Mouse (Mus musculus) bone marrow, adult 2 months (tissue): ENCODE data around the gene Nol4l. TPM values are rescaled to one million over a fixed set of nuclear protein-coding genes. Genes with fewer than 3 reads are reported as not detected.
"Not testable (repeated sequence)": the region's sequence is repeated elsewhere in the genome, so short reads cannot be mapped to it uniquely, and the experiment has no call there.

Experiments
- H3K27ac ChIP-seq: fragments of 200-500 bp; 2 replicates; pipeline ENCODE4 v1.5.1; 2012; ENCODE audit warnings: low read depth, mild to moderate bottlenecking, control low read depth, inconsistent platforms, low read length; ENCODE audit not compliant: control insufficient read depth, poor library complexity, insufficient read depth
- H3K4me1 ChIP-seq: fragments of 200-500 bp; 2 replicates; pipeline ENCODE4 v1.6.1; 2011; ENCODE audit warnings: low read length; ENCODE audit not compliant: control insufficient read depth, insufficient read depth
- H3K4me3 ChIP-seq: fragments of 200-500 bp; replicated peaks from 2 replicates; pipeline ENCODE3; 2011; ENCODE audit warnings: mild to moderate bottlenecking, low read depth, low read length, control low read depth; ENCODE audit not compliant: control insufficient read depth
- CTCF ChIP-seq: fragments of 200-500 bp; IDR thresholded peaks from 2 replicates; pipeline ENCODE4 v1.5.1; 2011; ENCODE audit warnings: low read length, control low read depth; ENCODE audit not compliant: control insufficient read depth, insufficient read depth
- POLR2A ChIP-seq: fragments of 200-500 bp; IDR thresholded peaks from 2 replicates; pipeline ENCODE4 v1.6.1; 2011; ENCODE audit warnings: low read depth, mild to moderate bottlenecking, control low read depth, low read length, borderline replicate concordance; ENCODE audit not compliant: control insufficient read depth
- WGBS: fragments of 180-500 bp; shearing (Covaris S2); methylation state at CpG from one replicate; pipeline ENCODE4 v1.1.7; 2018; 5-methylcytosine and 5-hydroxymethylcytosine counted together
- polyA plus RNA-seq: library from polyadenylated mRNA; stranded (reverse); fragments of >200 nt; gene quantifications from 2 replicates; pipeline ENCODE4 v1.2.4, GENCODE M21; 2011; ENCODE audit warnings: low replicate concordance; ENCODE audit not compliant: missing spikeins, insufficient read depth, insufficient read length

Gene Nol4l
- polyA plus RNA-seq, 1 experiment = 7.5 TPM

DNA sequence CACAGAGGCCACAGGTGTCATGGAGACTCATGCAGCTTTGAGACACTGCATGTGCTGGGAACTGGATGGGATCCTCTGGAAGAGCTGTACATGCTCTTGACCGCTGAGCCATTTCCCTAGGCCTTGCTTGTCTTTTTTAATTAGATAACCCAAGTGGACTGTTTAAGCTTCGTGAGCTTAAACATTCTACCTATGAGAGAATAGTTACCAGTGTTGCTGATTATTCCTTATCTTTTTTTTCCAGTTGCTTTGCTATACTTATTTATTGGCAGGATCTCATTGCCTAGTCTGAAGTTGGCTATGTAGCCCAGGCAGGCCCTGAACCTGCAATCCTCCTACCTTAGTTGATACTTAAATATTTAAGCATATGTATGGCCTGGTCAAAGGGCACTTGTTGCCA lies 139.9 kb downstream of the Nol4l start:
- no peak overlapping the region for H3K27ac ChIP-seq

DNA sequence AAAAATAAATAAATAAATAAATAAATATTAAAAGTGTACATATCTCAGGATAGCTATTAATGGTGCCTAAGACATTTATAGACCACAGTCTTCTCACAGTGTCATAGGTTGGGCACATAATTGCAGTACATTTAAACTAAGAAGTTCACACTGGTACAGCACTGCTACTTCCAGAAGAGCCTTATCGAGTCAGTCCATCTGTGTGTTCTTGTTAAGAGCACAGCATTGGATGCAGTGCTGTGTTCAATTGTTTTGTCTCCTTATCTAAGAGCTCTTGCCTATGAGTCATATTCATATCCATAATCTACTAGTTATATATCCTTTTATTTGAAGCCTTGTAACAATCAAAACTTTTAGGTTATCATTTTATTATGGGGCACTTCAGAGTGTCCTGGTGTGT lies 149.3 kb downstream of the Nol4l start:
- H3K4me3 ChIP-seq = no peak overlapping the region
- TF ChIP-seq CTCF = no peak
- TF ChIP-seq POLR2A = no peak
- no peak overlapping the region for H3K27ac ChIP-seq
- WGBS = 84% methylated on average over 1 of the region's 1 CpGs
- no peaks in the 10 kb centered on the region; the same call in 1 of the 2 replicates for H3K4me1 ChIP-seq

More for the DNA sequence above, 139.9 kb downstream of the Nol4l start:
- no peaks in the 10 kb centered on the region for H3K4me1 ChIP-seq
- no peak overlapping the region for H3K4me3 ChIP-seq
- WGBS = 62% methylated on average over 2 of the region's 2 CpGs
- TF ChIP-seq POLR2A (no peak), CTCF (no peak)

DNA sequence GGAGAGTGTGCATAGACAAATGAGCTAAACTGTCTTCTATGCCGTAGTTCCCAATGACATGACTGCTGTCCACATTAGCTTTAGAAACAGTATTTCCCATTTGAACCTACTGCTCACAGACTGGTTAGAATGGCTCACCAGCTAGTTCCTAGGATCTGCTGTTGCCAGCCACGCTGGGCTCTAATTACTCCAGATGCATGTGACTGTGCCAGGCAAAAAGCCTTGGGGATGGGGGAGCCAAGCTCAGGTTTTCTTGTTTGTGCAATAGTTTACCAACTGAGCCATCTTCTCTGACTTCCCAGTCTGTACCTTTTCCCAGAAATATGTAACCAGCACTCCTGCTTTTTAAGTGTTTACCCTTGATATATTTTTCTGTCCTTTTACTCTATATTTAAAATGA lies 154.4 kb downstream of the Nol4l start:
- H3K4me1 ChIP-seq = no peaks in the 10 kb centered on the region
- TF ChIP-seq CTCF (no peak), POLR2A (no peak)
- 90% methylated on average over 2 of the region's 2 CpGs for WGBS
- H3K4me3 ChIP-seq = no peak overlapping the region
- no peak overlapping the region for H3K27ac ChIP-seq

DNA sequence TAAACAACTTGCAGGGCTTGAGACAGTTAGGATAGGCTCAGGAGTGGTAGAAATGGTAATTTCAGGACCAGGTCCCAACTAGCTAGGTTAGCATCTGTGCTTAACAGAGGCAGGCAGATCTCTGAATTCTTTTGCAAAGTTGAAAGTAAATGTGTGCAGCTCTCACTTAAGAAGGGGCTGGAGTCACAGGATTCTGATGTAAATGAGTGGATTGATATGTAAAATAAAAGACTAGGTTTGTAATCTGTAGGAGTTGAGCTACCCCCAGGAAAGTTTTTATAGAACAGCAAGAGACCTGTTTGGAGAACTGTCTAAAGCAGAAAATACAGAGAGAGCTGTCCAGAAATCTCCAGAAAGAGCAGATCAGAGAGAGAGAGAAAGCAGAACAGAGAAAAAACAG lies 158.9 kb downstream of the Nol4l start:
- Histone ChIP-seq H3K4me3 (no peak overlapping the region), H3K4me1 (no peaks in the 10 kb centered on the region), H3K27ac (no peak overlapping the region)
- no peak for TF ChIP-seq POLR2A
- TF ChIP-seq CTCF = no peak

DNA sequence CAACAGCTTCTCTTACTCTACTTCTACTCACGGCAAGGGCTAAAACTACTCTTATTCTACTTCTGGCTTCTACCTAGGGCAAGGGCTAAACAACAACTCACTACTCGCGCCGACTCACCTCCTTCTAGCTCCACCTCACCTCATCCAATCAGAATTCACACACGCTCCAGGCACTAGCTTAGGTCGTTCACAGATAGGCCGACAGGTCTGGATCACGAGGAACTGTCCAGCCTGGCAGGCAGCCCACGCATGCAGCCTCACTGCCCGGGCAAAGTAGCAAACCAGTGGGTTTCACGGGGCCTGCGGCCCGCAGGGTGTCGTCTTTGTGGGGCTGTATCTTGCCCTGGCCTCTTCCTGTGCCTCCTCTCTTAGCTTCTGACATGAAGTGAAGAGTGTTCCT lies 165.2 kb downstream of the Nol4l start:
- H3K27ac ChIP-seq, H3K4me1 ChIP-seq, H3K4me3 ChIP-seq: not testable (repeated sequence)
- WGBS = 88% methylated on average over 14 of the region's 14 CpGs

DNA sequence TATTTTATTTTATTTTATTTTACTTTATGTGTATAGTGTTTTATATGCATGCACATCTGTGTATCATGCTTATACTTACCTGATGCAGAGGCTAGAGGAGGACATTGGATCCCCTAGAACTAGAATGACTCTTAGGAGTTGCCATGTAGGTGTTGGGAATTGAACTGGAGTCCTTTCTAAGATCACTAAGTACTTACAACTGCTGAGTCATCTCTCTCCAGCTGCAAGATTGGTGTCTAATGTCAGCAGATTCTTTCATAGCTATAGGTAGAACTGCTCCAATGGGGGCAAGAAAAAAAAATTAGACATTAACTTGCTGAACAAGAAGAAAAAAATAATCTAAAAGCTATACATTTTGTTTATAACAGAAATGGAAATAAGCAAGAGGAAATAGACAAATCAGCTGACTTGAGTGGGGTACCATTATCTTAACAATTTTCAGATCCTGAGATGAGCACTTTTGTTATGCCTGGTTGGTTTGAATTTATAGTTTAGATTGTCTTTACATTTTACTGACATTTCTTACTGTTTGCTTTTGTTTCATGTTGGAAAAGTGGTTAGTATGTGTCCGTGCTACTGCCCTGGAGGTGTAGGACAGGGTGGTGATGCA lies 168.6 kb downstream of the Nol4l start:
- 91% methylated on average over 1 of the region's 1 CpGs for WGBS
- TF ChIP-seq POLR2A (no peak), CTCF (no peak)

More for the DNA sequence above, 168.6 kb downstream of the Nol4l start:
- Histone ChIP-seq H3K4me1 (no peaks in the 10 kb centered on the region; the same call in 1 of the 2 replicates), H3K4me3 (no peak overlapping the region), H3K27ac (no peak overlapping the region)

Other genes with a start within 250 kb of the Nol4l start
- gene Kif3b, start 238.6 kb downstream of the Nol4l start, polyA plus RNA-seq = 6.3 and 10.9 TPM in 2 replicates
- 35.7 and 56.2 TPM in 2 replicates for gene Asxl1, start 184.1 kb downstream of the Nol4l start, polyA plus RNA-seq
- gene 4930404H24Rik, start 37.2 kb downstream of the Nol4l start, polyA plus RNA-seq = not detected in 2 replicates
- 16.0 and 22.0 TPM in 2 replicates for gene Commd7, start 102.8 kb upstream of the Nol4l start, polyA plus RNA-seq
- 2.3 and 4.5 TPM in 2 replicates for gene Dnmt3b, start 119.5 kb upstream of the Nol4l start, polyA plus RNA-seq
- gene Dnmt3c, start 166.7 kb upstream of the Nol4l start, polyA plus RNA-seq = not detected in 2 replicates
- 28.0 and 32.4 TPM in 2 replicates for gene Mapre1, start 211.3 kb upstream of the Nol4l start, polyA plus RNA-seq
- gene Efcab8, start 250.0 kb upstream of the Nol4l start, polyA plus RNA-seq = 1.4 TPM in 1 of 2 replicates, not detected in the other